Mouse (Mus musculus): ENCODE measurements around the gene Zdhhc25. TPM values are rescaled to one million over a fixed set of nuclear protein-coding genes. Genes with fewer than 3 reads are reported as not detected.

Zdhhc25 gene
- not detected in 2 replicates for polyA plus RNA-seq (2012; ENCODE audit: insufficient read depth, insufficient read length, missing spikeins)

GRCm38 (mm10) chr15:88600002-88600401, at the start of gene Zdhhc25:
TSS of gene Zdhhc25 (plus strand) at chr15:88600302.
- H3K4me3 ChIP-seq (ENCODE audit: insufficient read depth, low read depth, low read length), result no peak within 1 kb of the TSS
- H3K27ac ChIP-seq (replicated peaks; ENCODE audit: low read depth, low read length), result no peak within 1 kb of the TSS

GRCm38 (mm10) chr15:88552852-88553251, 47.2 kb upstream of the Zdhhc25 start:
- no peak overlapping the region for H3K27ac ChIP-seq (replicated peaks; ENCODE audit: low read depth, low read length)
- H3K4me1 ChIP-seq (ENCODE audit: control insufficient read depth, insufficient read depth, insufficient read length, low read length), result no peaks in the 10 kb centered on the region
- no peak overlapping the region for H3K4me3 ChIP-seq (ENCODE audit: insufficient read depth, low read depth, low read length)

More at GRCm38 (mm10) chr15:88600002-88600401, at the start of gene Zdhhc25:
- H3K4me1 ChIP-seq (ENCODE audit: control insufficient read depth, insufficient read depth, insufficient read length, low read length), result no peaks in the 10 kb centered on the region

DNA sequence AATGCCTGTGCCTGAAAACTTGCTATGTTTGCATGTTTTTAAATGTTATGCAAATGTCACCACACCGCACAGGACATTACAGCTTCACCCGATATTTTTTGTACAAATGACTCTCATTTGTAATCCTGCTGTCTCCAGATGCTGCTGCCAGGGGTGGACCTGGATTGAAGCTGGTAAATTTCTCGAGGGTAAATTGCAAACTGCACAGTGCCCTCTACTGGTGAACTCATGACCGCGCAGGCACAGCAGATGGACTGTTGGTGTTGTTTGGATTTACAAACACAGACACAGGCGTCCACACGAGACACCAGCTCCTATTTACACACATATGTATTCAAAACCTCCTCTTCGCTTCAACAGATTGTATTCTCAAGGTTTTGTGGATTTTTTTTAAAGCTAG, 44.6 kb upstream of the Zdhhc25 start:
- H3K4me3 ChIP-seq (ENCODE audit: insufficient read depth, low read depth, low read length), result no peak overlapping the region
- no peaks in the 10 kb centered on the region for H3K4me1 ChIP-seq (ENCODE audit: control insufficient read depth, insufficient read depth, insufficient read length, low read length)
- H3K27ac ChIP-seq (replicated peaks; ENCODE audit: low read depth, low read length), result no peak overlapping the region

- Histone ChIP-seq H3K4me3 (ENCODE audit: insufficient read depth, low read depth, low read length) (no peak overlapping the region), H3K27ac (replicated peaks; ENCODE audit: low read depth, low read length) (no peak overlapping the region), H3K4me1 (ENCODE audit: control insufficient read depth, insufficient read depth, insufficient read length, low read length) (no peaks in the 10 kb centered on the region)
Measured at GRCm38 (mm10) chr15:88560637-88561036, 39.5 kb upstream of the Zdhhc25 start.

GRCm38 (mm10) chr15:88561058-88561730, 38.9 kb upstream of the Zdhhc25 start:
- Histone ChIP-seq H3K4me1 (ENCODE audit: control insufficient read depth, insufficient read depth, insufficient read length, low read length) (no peaks in the 10 kb centered on the region), H3K4me3 (ENCODE audit: insufficient read depth, low read depth, low read length) (no peak overlapping the region), H3K27ac (replicated peaks; ENCODE audit: low read depth, low read length) (no peak overlapping the region)

GRCm38 (mm10) chr15:88565307-88565706, 34.8 kb upstream of the Zdhhc25 start:
- Histone ChIP-seq H3K4me3 (ENCODE audit: insufficient read depth, low read depth, low read length) (no peak overlapping the region), H3K27ac (replicated peaks; ENCODE audit: low read depth, low read length) (no peak overlapping the region), H3K4me1 (ENCODE audit: control insufficient read depth, insufficient read depth, insufficient read length, low read length) (no peaks in the 10 kb centered on the region)

- H3K4me3 ChIP-seq (ENCODE audit: insufficient read depth, low read depth, low read length), result no peak overlapping the region
Measured at GRCm38 (mm10) chr15:88565806-88566205, 34.3 kb upstream of the Zdhhc25 start.

DNA sequence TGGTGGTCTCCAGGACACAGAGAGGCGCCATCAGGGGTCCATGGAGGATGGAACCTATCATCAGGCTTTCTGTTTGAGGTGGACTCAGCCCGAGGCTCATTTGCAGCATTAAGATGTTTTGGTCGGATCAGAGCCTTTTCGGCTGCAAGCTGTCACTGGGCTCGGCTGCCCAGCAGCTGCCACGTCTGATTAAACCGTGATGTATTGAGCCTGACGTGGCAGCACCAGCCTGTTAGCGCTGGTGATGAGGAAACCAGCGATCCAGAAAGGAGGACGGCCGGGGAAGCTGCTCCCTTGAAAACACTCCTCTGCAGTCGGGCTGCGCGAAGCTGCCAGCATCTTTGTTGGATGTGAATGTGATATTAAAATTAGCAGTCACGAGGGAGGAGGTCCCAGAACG, 29.4 kb upstream of the Zdhhc25 start:
- H3K4me1 ChIP-seq (ENCODE audit: control insufficient read depth, insufficient read depth, insufficient read length, low read length), result no peaks in the 10 kb centered on the region
- no peak overlapping the region for H3K27ac ChIP-seq (replicated peaks; ENCODE audit: low read depth, low read length)
- no peak overlapping the region for H3K4me3 ChIP-seq (ENCODE audit: insufficient read depth, low read depth, low read length)

More at GRCm38 (mm10) chr15:88565806-88566205, 34.3 kb upstream of the Zdhhc25 start:
- H3K27ac ChIP-seq (replicated peaks; ENCODE audit: low read depth, low read length), result no peak overlapping the region
- no peaks in the 10 kb centered on the region for H3K4me1 ChIP-seq (ENCODE audit: control insufficient read depth, insufficient read depth, insufficient read length, low read length)

DNA sequence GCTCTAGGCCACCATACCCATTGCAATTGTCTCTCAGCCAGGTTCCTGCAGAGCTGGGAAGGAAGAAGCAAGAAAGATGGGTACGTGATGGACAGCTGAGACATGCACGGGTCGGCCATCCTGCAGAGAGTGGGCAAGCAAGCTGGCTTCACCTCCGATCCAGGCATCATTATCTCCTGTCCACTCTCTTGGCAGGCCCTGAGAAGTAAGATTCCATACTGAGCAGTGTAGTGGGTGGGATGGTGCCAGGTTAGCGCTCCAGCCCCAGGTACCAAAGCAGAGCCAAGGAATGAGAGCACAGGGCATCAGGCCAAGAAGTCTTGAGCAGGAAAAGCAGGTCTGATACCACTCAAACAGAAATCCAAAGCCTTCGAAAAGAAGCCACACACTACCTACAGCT, 20.6 kb upstream of the Zdhhc25 start:
- Histone ChIP-seq H3K4me3 (ENCODE audit: insufficient read depth, low read depth, low read length) (no peak overlapping the region), H3K27ac (replicated peaks; ENCODE audit: low read depth, low read length) (no peak overlapping the region)

GRCm38 (mm10) chr15:88602496-88602895, 2.4 kb downstream of the Zdhhc25 start:
- Histone ChIP-seq H3K27ac (replicated peaks; ENCODE audit: low read depth, low read length) (no peak overlapping the region), H3K4me1 (ENCODE audit: control insufficient read depth, insufficient read depth, insufficient read length, low read length) (no peaks in the 10 kb centered on the region), H3K4me3 (ENCODE audit: insufficient read depth, low read depth, low read length) (no peak overlapping the region)

More for the DNA sequence above, 20.6 kb upstream of the Zdhhc25 start:
- H3K4me1 ChIP-seq (ENCODE audit: control insufficient read depth, insufficient read depth, insufficient read length, low read length), result no peaks in the 10 kb centered on the region

DNA sequence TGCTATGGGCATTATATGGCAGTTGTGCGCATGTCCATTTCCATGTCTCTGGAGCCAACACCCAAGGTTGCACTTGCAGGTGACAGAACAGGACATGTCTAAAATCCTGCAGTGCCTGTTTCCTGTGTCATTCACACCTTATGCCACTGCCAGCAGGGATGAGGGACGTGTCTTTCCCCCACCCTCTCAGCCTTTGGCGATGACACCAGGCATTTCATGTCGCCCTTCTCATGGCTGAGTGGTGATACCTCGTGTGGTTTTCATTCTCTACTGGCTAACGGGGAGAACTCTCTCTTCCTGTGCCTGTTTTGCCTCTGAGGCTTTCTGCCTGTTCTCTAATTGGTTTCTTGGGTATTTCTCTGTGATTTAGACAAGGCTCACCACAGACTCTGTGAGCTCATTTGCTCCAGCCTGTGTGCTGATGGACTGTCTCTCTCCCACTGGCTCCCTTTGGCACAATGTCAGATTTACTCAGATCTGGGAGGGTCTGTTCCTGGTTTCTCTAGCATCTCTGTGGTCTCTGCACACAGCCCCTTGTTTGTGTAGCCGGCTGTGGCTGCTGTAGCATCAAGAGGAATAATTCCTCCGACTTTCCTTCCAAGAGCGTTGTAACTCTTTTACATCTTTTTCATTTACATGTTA, 3.1 kb downstream of the Zdhhc25 start:
- Histone ChIP-seq H3K4me3 (ENCODE audit: insufficient read depth, low read depth, low read length) (no peak overlapping the region), H3K27ac (replicated peaks; ENCODE audit: low read depth, low read length) (no peak overlapping the region), H3K4me1 (ENCODE audit: control insufficient read depth, insufficient read depth, insufficient read length, low read length) (no peaks in the 10 kb centered on the region)

GRCm38 (mm10) chr15:88603733-88604119, 3.6 kb downstream of the Zdhhc25 start:
- H3K27ac ChIP-seq (replicated peaks; ENCODE audit: low read depth, low read length), result no peak overlapping the region
- H3K4me3 ChIP-seq (ENCODE audit: insufficient read depth, low read depth, low read length), result no peak overlapping the region
- no peaks in the 10 kb centered on the region for H3K4me1 ChIP-seq (ENCODE audit: control insufficient read depth, insufficient read depth, insufficient read length, low read length)

DNA sequence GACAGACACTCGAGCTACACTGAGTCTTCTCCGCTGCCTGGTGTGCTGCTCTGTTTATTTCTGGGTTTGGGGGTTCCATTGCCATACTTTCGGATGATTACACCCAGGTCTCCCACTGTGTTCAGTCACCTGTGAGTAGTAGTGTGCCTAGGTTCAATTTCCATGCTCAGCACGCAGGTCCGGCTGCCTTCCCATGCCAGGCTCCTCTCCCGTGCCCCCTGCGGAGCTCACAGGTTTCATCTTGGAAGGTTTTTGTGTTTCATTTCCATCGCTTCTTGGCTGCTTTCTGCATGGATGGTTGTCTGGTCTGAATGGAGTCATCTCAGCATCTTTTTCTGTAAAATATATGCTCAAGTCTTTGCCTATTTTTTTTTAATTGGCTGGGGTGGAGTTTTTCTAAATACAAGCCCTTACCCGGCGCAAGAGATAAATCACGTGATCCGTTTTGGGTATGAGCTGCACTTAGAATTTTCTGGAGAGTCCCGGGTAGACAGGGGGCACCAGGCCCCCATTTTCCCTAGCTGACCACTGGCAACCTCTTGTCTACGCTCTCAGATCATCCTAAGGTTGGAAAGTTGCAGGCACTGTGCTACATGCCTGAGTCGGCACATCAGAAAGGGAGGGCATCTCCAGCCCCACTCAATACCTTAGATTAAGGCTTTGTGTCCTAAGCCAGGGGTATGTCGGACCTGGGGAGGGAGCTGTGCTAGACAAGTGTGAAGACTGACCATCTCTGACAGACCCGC, 4.7 kb downstream of the Zdhhc25 start:
- H3K4me1 ChIP-seq (ENCODE audit: control insufficient read depth, insufficient read depth, insufficient read length, low read length), result no peaks in the 10 kb centered on the region
- no peak overlapping the region for H3K27ac ChIP-seq (replicated peaks; ENCODE audit: low read depth, low read length)
- H3K4me3 ChIP-seq (ENCODE audit: insufficient read depth, low read depth, low read length), result no peak overlapping the region

- H3K4me1 ChIP-seq (ENCODE audit: control insufficient read depth, insufficient read depth, insufficient read length, low read length), result no peaks in the 10 kb centered on the region
- H3K27ac ChIP-seq (replicated peaks; ENCODE audit: low read depth, low read length), result no peak overlapping the region
- H3K4me3 ChIP-seq (ENCODE audit: insufficient read depth, low read depth, low read length), result no peak overlapping the region
Measured at GRCm38 (mm10) chr15:88605415-88605785, 5.3 kb downstream of the Zdhhc25 start.

GRCm38 (mm10) chr15:88617125-88617524, 17.0 kb downstream of the Zdhhc25 start:
- Histone ChIP-seq H3K27ac (replicated peaks; ENCODE audit: low read depth, low read length) (no peak overlapping the region), H3K4me3 (ENCODE audit: insufficient read depth, low read depth, low read length) (no peak overlapping the region), H3K4me1 (ENCODE audit: control insufficient read depth, insufficient read depth, insufficient read length, low read length) (no peaks in the 10 kb centered on the region)
